Mouse (Mus musculus): ENCODE data around the gene Sgce. TPM values are rescaled to one million over a fixed set of nuclear protein-coding genes. Genes with fewer than 3 reads are reported as not detected.
"Not testable (repeated sequence)": the region's sequence is repeated elsewhere in the genome, so short reads cannot be mapped to it uniquely, and the experiment has no call there.

The Sgce gene
- polyA plus RNA-seq, 1 experiment, result 16.8 TPM

DNA sequence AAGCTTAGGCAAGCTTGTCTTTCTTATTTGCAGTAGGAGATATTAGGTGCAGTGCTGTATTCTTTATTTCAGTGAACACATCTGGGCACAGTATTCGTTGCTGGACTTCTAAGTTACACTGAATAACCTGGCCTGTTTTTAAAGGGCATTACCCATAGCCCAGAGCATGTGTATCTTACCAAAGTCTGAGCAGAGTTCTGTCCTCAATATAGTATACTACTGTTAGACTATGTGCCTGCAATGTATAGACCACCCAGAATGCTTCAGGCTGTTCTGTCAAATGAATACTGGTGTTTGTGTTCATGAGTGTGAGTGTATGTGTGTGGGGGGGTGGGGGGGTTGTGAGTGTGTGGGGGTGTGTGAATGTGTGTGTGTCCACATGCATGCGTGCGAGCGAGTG lies 91.1 kb downstream of the Sgce start:
- H3K79me2 ChIP-seq (ENCODE audit: control insufficient read depth, insufficient read depth), result no peaks in the 10 kb centered on the region
- TF ChIP-seq TCF12 (IDR thresholded peaks at IDR 0.05; ENCODE audit: insufficient read depth, poor library complexity, severe bottlenecking), result no peak
- no peak for TF ChIP-seq MYOG (IDR thresholded peaks at IDR 0.05; ENCODE audit: control insufficient read depth in 1 of 3, insufficient read depth in 1 of 3, insufficient read length in 2 of 3, low read depth in 2 of 3)
- TF ChIP-seq E2F4 (IDR thresholded peaks at IDR 0.05; ENCODE audit: insufficient read depth), result no peak
- no peak for TF ChIP-seq SRF (IDR thresholded peaks at IDR 0.05; ENCODE audit: control insufficient read depth, insufficient read length, low read depth)
- TF ChIP-seq TCF3 (IDR thresholded peaks at IDR 0.05; ENCODE audit: insufficient read length, low read depth), result no peak
- TF ChIP-seq USF1 (IDR thresholded peaks at IDR 0.05; ENCODE audit: low read depth), result no peak
- no peak for TF ChIP-seq REST (IDR thresholded peaks at IDR 0.05; ENCODE audit: insufficient read depth, insufficient read length)
- TF ChIP-seq POLR2AphosphoS2 (IDR thresholded peaks at IDR 0.05; ENCODE audit: insufficient read length, low read depth), result no peak
- no peak for TF ChIP-seq POLR2A (IDR thresholded peaks at IDR 0.05; ENCODE audit: insufficient read length, low read depth)
- TF ChIP-seq MYOD1 (IDR thresholded peaks at IDR 0.05; ENCODE audit: control insufficient read depth in 1 of 3, insufficient read length in 2 of 3, low read depth in 2 of 3), result no peak
- TF ChIP-seq MAX (IDR thresholded peaks at IDR 0.05; ENCODE audit: low read depth), result no peak
- H3K36me3 ChIP-seq (ENCODE audit: control insufficient read depth, insufficient read depth), result no peaks in the 10 kb centered on the region
- H3K27me3 ChIP-seq (ENCODE audit: control insufficient read depth, insufficient read depth, insufficient read length), result no peaks in the 10 kb centered on the region
- no peak overlapping the region for H3K4me2 ChIP-seq (ENCODE audit: low read depth)
- H3K4me3 ChIP-seq, result no peak overlapping the region
- no peak overlapping the region for H3ac ChIP-seq (ENCODE audit: control insufficient read depth, insufficient read length)

GRCm38 (mm10) chr6:4655466-4655865 lies 91.5 kb downstream of the Sgce start:
- TF ChIP-seq SRF (IDR thresholded peaks at IDR 0.05; ENCODE audit: control insufficient read depth, insufficient read length, low read depth), result no peak
- H3K79me2 ChIP-seq (ENCODE audit: control insufficient read depth, insufficient read depth), result no peaks in the 10 kb centered on the region
- H3K27me3 ChIP-seq (ENCODE audit: control insufficient read depth, insufficient read depth, insufficient read length), result no peaks in the 10 kb centered on the region
- H3K4me2 ChIP-seq (ENCODE audit: low read depth), result no peak overlapping the region
- H3K36me3 ChIP-seq (ENCODE audit: control insufficient read depth, insufficient read depth), result no peaks in the 10 kb centered on the region
- no peak overlapping the region for H3K4me3 ChIP-seq
- no peak overlapping the region for H3ac ChIP-seq (ENCODE audit: control insufficient read depth, insufficient read length)

- H3K27me3 ChIP-seq (ENCODE audit: control insufficient read depth, insufficient read depth, insufficient read length); H3K36me3 ChIP-seq (ENCODE audit: control insufficient read depth, insufficient read depth); H3K4me2 ChIP-seq (ENCODE audit: low read depth); H3K4me3 ChIP-seq; H3K79me2 ChIP-seq (ENCODE audit: control insufficient read depth, insufficient read depth); H3ac ChIP-seq (ENCODE audit: control insufficient read depth, insufficient read length): not testable (repeated sequence)
Measured at GRCm38 (mm10) chr6:4653741-4654140, 93.3 kb downstream of the Sgce start.

DNA sequence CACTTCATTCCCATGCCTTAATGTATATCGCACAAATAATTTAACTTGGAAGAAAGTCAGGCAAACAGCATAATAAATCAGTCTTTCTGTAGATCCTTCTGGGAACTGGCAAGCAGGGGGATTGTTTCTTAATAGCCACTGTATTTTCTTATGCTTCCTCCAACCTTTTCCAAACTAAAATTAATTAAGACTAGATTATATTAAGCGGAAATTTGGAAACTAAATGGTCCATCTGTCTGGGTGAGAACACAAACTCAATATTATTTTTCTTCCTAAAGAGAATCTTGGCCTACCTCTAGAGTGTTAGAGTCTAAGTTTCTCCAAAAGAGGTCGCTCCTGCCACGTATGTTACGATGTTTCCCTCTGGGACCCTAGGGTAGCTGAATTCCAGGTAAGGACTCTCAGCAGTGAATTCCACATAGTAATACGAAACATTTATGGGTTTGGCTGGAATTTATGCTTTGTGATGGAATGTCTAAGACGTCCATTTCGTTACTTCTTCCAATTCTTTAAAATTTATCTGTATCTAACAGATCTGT lies 94.3 kb downstream of the Sgce start:
- TF ChIP-seq POLR2A (IDR thresholded peaks at IDR 0.05; ENCODE audit: insufficient read length, low read depth) (no peak), SRF (IDR thresholded peaks at IDR 0.05; ENCODE audit: control insufficient read depth, insufficient read length, low read depth) (no peak), CEBPB (IDR thresholded peaks at IDR 0.05; ENCODE audit: insufficient read depth, poor library complexity, severe bottlenecking) (no peak), TCF3 (IDR thresholded peaks at IDR 0.05; ENCODE audit: insufficient read length, low read depth) (no peak), MAX (IDR thresholded peaks at IDR 0.05; ENCODE audit: low read depth) (no peak), E2F4 (IDR thresholded peaks at IDR 0.05; ENCODE audit: insufficient read depth) (no peak), TCF12 (IDR thresholded peaks at IDR 0.05; ENCODE audit: insufficient read depth, poor library complexity, severe bottlenecking) (no peak), MYOG (IDR thresholded peaks at IDR 0.05; ENCODE audit: control insufficient read depth in 1 of 3, insufficient read depth in 1 of 3, insufficient read length in 2 of 3, low read depth in 2 of 3) (no peak), MYOD1 (IDR thresholded peaks at IDR 0.05; ENCODE audit: control insufficient read depth in 1 of 3, insufficient read length in 2 of 3, low read depth in 2 of 3) (no peak), USF1 (IDR thresholded peaks at IDR 0.05; ENCODE audit: low read depth) (no peak), REST (IDR thresholded peaks at IDR 0.05; ENCODE audit: insufficient read depth, insufficient read length) (no peak), POLR2AphosphoS2 (IDR thresholded peaks at IDR 0.05; ENCODE audit: insufficient read length, low read depth) (no peak)
- no peaks in the 10 kb centered on the region for H3K79me2 ChIP-seq (ENCODE audit: control insufficient read depth, insufficient read depth)

DNA sequence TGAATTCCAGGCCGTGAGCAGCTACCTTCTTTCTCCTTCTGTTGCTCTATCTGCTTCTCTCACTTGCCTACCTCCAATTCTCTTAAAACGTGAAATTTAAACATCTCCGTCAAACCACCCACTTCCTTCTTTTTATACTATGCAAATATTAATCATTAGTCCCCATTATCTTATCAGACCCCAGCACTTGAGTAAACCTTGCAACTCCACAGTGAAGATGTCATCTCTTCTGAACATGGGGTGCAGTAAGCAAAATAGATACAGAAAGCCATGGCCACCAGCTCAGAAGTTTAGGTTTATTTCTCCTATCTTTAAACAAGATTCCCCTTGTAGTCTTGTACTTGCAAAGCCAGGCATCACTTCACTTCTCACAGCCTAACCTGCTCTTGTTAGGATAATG lies 99.7 kb downstream of the Sgce start:
- Histone ChIP-seq H3ac (ENCODE audit: control insufficient read depth, insufficient read length) (no peak overlapping the region), H3K36me3 (ENCODE audit: control insufficient read depth, insufficient read depth) (no peaks in the 10 kb centered on the region)

More for the DNA sequence above, 94.3 kb downstream of the Sgce start:
- no peak overlapping the region for H3K4me2 ChIP-seq (ENCODE audit: low read depth)
- no peaks in the 10 kb centered on the region for H3K36me3 ChIP-seq (ENCODE audit: control insufficient read depth, insufficient read depth)
- H3ac ChIP-seq (ENCODE audit: control insufficient read depth, insufficient read length), result no peak overlapping the region
- H3K4me3 ChIP-seq, result no peak overlapping the region
- H3K27me3 ChIP-seq (ENCODE audit: control insufficient read depth, insufficient read depth, insufficient read length), result no peaks in the 10 kb centered on the region

More for the DNA sequence above, 99.7 kb downstream of the Sgce start:
- TF ChIP-seq SRF (IDR thresholded peaks at IDR 0.05; ENCODE audit: control insufficient read depth, insufficient read length, low read depth) (no peak), POLR2A (IDR thresholded peaks at IDR 0.05; ENCODE audit: insufficient read length, low read depth) (no peak), MAX (IDR thresholded peaks at IDR 0.05; ENCODE audit: low read depth) (no peak), MYOD1 (IDR thresholded peaks at IDR 0.05; ENCODE audit: control insufficient read depth in 1 of 3, insufficient read length in 2 of 3, low read depth in 2 of 3) (no peak), USF1 (IDR thresholded peaks at IDR 0.05; ENCODE audit: low read depth) (no peak), TCF12 (IDR thresholded peaks at IDR 0.05; ENCODE audit: insufficient read depth, poor library complexity, severe bottlenecking) (no peak), E2F4 (IDR thresholded peaks at IDR 0.05; ENCODE audit: insufficient read depth) (no peak), MYOG (IDR thresholded peaks at IDR 0.05; ENCODE audit: control insufficient read depth in 1 of 3, insufficient read depth in 1 of 3, insufficient read length in 2 of 3, low read depth in 2 of 3) (no peak), TCF3 (IDR thresholded peaks at IDR 0.05; ENCODE audit: insufficient read length, low read depth) (no peak), REST (IDR thresholded peaks at IDR 0.05; ENCODE audit: insufficient read depth, insufficient read length) (no peak), CEBPB (IDR thresholded peaks at IDR 0.05; ENCODE audit: insufficient read depth, poor library complexity, severe bottlenecking) (no peak), POLR2AphosphoS2 (IDR thresholded peaks at IDR 0.05; ENCODE audit: insufficient read length, low read depth) (no peak)
- Histone ChIP-seq H3K4me3 (no peak overlapping the region), H3K4me2 (ENCODE audit: low read depth) (no peak overlapping the region), H3K27me3 (ENCODE audit: control insufficient read depth, insufficient read depth, insufficient read length) (no peaks in the 10 kb centered on the region), H3K79me2 (ENCODE audit: control insufficient read depth, insufficient read depth) (no peaks in the 10 kb centered on the region)
